Mouse (Mus musculus): Measurements from ENCODE around the gene Zfp599.

Gene Zfp599

GRCm38 (mm10) chr9:22224536-22225503, 34.9 kb downstream of the Zfp599 start:
- peak; percentile 7 to 52 for DNase-seq (ENCODE audit: low read depth in 2 of 2, low spot score in 2 of 2)

GRCm38 (mm10) chr9:22224066-22224465, 35.6 kb downstream of the Zfp599 start:
- no peak for DNase-seq (ENCODE audit: low read depth in 2 of 2, low spot score in 2 of 2)

- DNase-seq (ENCODE audit: low read depth in 2 of 2, low spot score in 2 of 2): no peak
Observed at GRCm38 (mm10) chr9:22217858-22218493, 41.7 kb downstream of the Zfp599 start.

GRCm38 (mm10) chr9:22216705-22217104, 43.0 kb downstream of the Zfp599 start:
- no peak for DNase-seq (ENCODE audit: low read depth in 2 of 2, low spot score in 2 of 2)

- no peak for DNase-seq (ENCODE audit: low read depth in 2 of 2, low spot score in 2 of 2)
Observed at GRCm38 (mm10) chr9:22214549-22214948, 45.1 kb downstream of the Zfp599 start.

DNA sequence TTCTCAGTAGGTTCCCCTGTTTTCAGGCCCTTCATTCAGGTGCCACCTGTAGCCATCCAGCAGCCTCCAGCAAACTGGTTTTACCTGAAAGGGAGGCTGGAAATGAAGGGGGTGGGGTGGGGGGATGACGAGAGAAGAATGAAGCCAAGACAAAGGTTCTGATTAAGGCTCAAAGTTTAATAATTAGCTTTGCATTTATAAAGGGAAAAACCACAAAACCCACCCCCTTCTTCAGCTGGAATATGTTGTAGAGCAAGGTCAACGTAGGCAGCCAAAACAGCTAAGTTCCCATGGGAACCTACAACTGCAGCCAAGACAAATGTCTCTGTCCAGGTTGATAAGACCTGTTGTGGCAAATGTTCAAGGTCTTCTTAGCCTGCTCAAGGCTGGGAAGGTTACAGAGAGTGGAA, 45.9 kb downstream of the Zfp599 start:
- no peak for DNase-seq (ENCODE audit: low read depth in 2 of 2, low spot score in 2 of 2)

All from CD8-positive naive resting alpha-beta T cell, adult 2 months (primary cell).